24 mouse cellular contexts compared by ENCODE assay signal in genomic region chr8:114527648-114528221, GRCm38 (mm10).
DNase-seq lines count a peak whose midpoint lies in the region; ATAC-seq and TF ChIP-seq lines count a peak whose summit lies in the region.
"Had no signal": no experiment of that assay in that cellular context is flagged by ENCODE, and none has a peak within 500 bp of the region (broad histone marks: within the 10 kb centered on the region; RNA-seq: fewer than 3 reads in every experiment).

No protein-coding gene starts in this region.

- peak; percentile 62 for DNase-seq in forebrain, embryonic 14.5 days (ENCODE audit: low spot score)
- DNase-seq in forebrain, embryonic 11.5 days (ENCODE audit: low spot score) = no peak
- no peak for DNase-seq in lung, adult 2 months
- DNase-seq in retina, postnatal 1 day = peak; percentile 43
- no peak for DNase-seq in retina, embryonic 14.5 days (ENCODE audit: low spot score)
- DNase-seq in midbrain, postnatal 0 days (ENCODE audit: low spot score) = no peak
- no peak for DNase-seq in cerebellum, adult 9-11 months
- DNase-seq: adrenal gland, postnatal 14 days; cerebellum, adult 11 months; cerebellum, postnatal 25 days; gastrocnemius, adult 2 months; kidney, postnatal 4 days; layer of hippocampus, adult 9-11 months; liver, embryonic 13.5 days; right cerebral cortex, postnatal 14 days; spleen, adult 18-20 months had no signal

- TF ChIP-seq CTCF in lung, adult 2 months (IDR thresholded peaks at IDR 0.05; ENCODE audit: insufficient read depth, low read length) = no peak
- TF ChIP-seq CTCF in midbrain, postnatal 0 days (IDR thresholded peaks at IDR 0.05) = no peak

- TF ChIP-seq POLR2A in lung, adult 2 months (IDR thresholded peaks at IDR 0.05; ENCODE audit: borderline replicate concordance, extremely low read depth, low read depth, low read length) = no peak

- H3K27me3 ChIP-seq in forebrain, embryonic 14.5 days (replicated peaks; ENCODE audit: control insufficient read depth, insufficient read depth, low read length) = no peaks in the 10 kb centered on the region
- H3K27me3 ChIP-seq in forebrain, embryonic 11.5 days (ENCODE audit: control insufficient read depth, insufficient read depth, low read length) = no peaks in the 10 kb centered on the region
- H3K27me3 ChIP-seq in lung, embryonic 15.5 days = no peaks in the 10 kb centered on the region; the same call in 1 of the 2 replicates
- peaks cover 7% of the 10 kb centered on the region for H3K27me3 ChIP-seq in midbrain, postnatal 0 days (ENCODE audit: insufficient read depth, low read length)
- H3K27me3 ChIP-seq: kidney, embryonic 15.5 days; liver, embryonic 13.5 days had no signal

- no peaks in the 10 kb centered on the region for H3K36me3 ChIP-seq in forebrain, embryonic 14.5 days (ENCODE audit: control insufficient read depth, insufficient read depth, low read length)
- H3K36me3 ChIP-seq in forebrain, embryonic 11.5 days (ENCODE audit: control insufficient read depth, insufficient read depth, low read length) = no peaks in the 10 kb centered on the region
- H3K36me3 ChIP-seq in lung, embryonic 15.5 days = no peaks in the 10 kb centered on the region
- no peaks in the 10 kb centered on the region for H3K36me3 ChIP-seq in midbrain, postnatal 0 days (ENCODE audit: insufficient read depth, low read length)
- H3K36me3 ChIP-seq: embryonic facial prominence, embryonic 13.5 days; kidney, embryonic 15.5 days; liver, embryonic 13.5 days had no signal

- no peaks in the 10 kb centered on the region for H3K9me3 ChIP-seq in forebrain, embryonic 14.5 days (replicated peaks; ENCODE audit: control insufficient read depth, low read length)
- H3K9me3 ChIP-seq in forebrain, embryonic 11.5 days (ENCODE audit: control insufficient read depth, low read length) = no peaks in the 10 kb centered on the region
- H3K9me3 ChIP-seq in lung, embryonic 15.5 days = no peaks in the 10 kb centered on the region
- no peaks in the 10 kb centered on the region for H3K9me3 ChIP-seq in midbrain, postnatal 0 days (ENCODE audit: low read length)
- H3K9me3 ChIP-seq: embryonic facial prominence, embryonic 13.5 days; kidney, embryonic 15.5 days; liver, embryonic 13.5 days had no signal

- no peak overlapping the region for H3K9ac ChIP-seq in forebrain, embryonic 14.5 days (ENCODE audit: low read length)
- H3K9ac ChIP-seq in forebrain, embryonic 11.5 days (ENCODE audit: low read length) = no peak overlapping the region
- H3K9ac ChIP-seq in lung, embryonic 15.5 days = no peak overlapping the region
- 0 out of 2 replicates have a peak overlapping the region, but pooled peaks have one; percentile 8 for H3K9ac ChIP-seq in midbrain, postnatal 0 days (replicated peaks; ENCODE audit: low read length, poor library complexity, severe bottlenecking)
- H3K9ac ChIP-seq: embryonic facial prominence, embryonic 13.5 days; kidney, embryonic 15.5 days; liver, embryonic 13.5 days had no signal

- no peaks in the 10 kb centered on the region for H3K4me1 ChIP-seq in forebrain, embryonic 14.5 days (ENCODE audit: control insufficient read depth, insufficient read depth, low read length)
- 0 out of 2 replicates have a peak, but pooled peaks cover 2% of the 10 kb centered on the region for H3K4me1 ChIP-seq in forebrain, embryonic 11.5 days (replicated peaks; ENCODE audit: control insufficient read depth, insufficient read depth, low read length)
- peaks cover 34% of the 10 kb centered on the region for H3K4me1 ChIP-seq in lung, embryonic 15.5 days
- no peaks in the 10 kb centered on the region for H3K4me1 ChIP-seq in lung, adult 2 months (ENCODE audit: control insufficient read depth, insufficient read depth, low read length)
- H3K4me1 ChIP-seq in midbrain, postnatal 0 days (ENCODE audit: insufficient read depth, low read length) = peaks cover 3% of the 10 kb centered on the region; the same call in 1 of the 2 replicates
- H3K4me1 ChIP-seq: liver, embryonic 13.5 days had no signal

- H3K4me2 ChIP-seq in forebrain, embryonic 14.5 days (ENCODE audit: low read length) = no peak overlapping the region
- H3K4me2 ChIP-seq in forebrain, embryonic 11.5 days (ENCODE audit: low read depth, low read length, severe bottlenecking) = no peak overlapping the region
- H3K4me2 ChIP-seq in lung, embryonic 15.5 days = no peak overlapping the region
- no peak overlapping the region for H3K4me2 ChIP-seq in midbrain, postnatal 0 days (ENCODE audit: low read depth, low read length, poor library complexity, severe bottlenecking)
- H3K4me2 ChIP-seq: embryonic facial prominence, embryonic 13.5 days; kidney, embryonic 15.5 days; liver, embryonic 13.5 days had no signal

- no peak overlapping the region for H3K4me3 ChIP-seq in forebrain, embryonic 14.5 days (ENCODE audit: low read depth, low read length)
- no peak overlapping the region for H3K4me3 ChIP-seq in forebrain, embryonic 11.5 days (ENCODE audit: low read depth, low read length)
- H3K4me3 ChIP-seq in lung, embryonic 15.5 days = no peak overlapping the region
- H3K4me3 ChIP-seq in lung, adult 2 months (replicated peaks; ENCODE audit: extremely low read depth, low read depth, low read length) = no peak overlapping the region
- H3K4me3 ChIP-seq in midbrain, postnatal 0 days (ENCODE audit: low read depth, low read length) = no peak overlapping the region
- H3K4me3 ChIP-seq: embryonic facial prominence, embryonic 13.5 days; erythroblast, embryonic 14.5 days; gastrocnemius, adult 2 months; kidney, embryonic 15.5 days; left cerebral cortex, adult 2 months; liver, embryonic 13.5 days had no signal

- no peak overlapping the region for H3K27ac ChIP-seq in forebrain, embryonic 14.5 days (ENCODE audit: low read depth, low read length)
- no peak overlapping the region for H3K27ac ChIP-seq in forebrain, embryonic 11.5 days (ENCODE audit: low read depth, low read length)
- H3K27ac ChIP-seq in lung, embryonic 15.5 days = peak overlapping the region; percentile 83; the same call in 1 of the 2 replicates
- no peak overlapping the region for H3K27ac ChIP-seq in midbrain, postnatal 0 days (ENCODE audit: low read depth, low read length)
- H3K27ac ChIP-seq: embryonic facial prominence, embryonic 13.5 days; gastrocnemius, adult 2 months; kidney, embryonic 15.5 days; left cerebral cortex, adult 2 months; liver, embryonic 13.5 days; macrophage had no signal

- peak; percentile 26; the same call in 1 of the 2 replicates for ATAC-seq in forebrain, embryonic 14.5 days
- no peak for ATAC-seq in forebrain, embryonic 11.5 days (replicated peaks; ENCODE audit: low FRiP score)
- ATAC-seq in lung, embryonic 15.5 days (ENCODE audit: borderline replicate concordance, extremely low read depth, low FRiP score, low TSS enrichment) = peak; percentile 65; the same call in 1 of the 2 replicates
- ATAC-seq in midbrain, postnatal 0 days (ENCODE audit: low FRiP score) = no peak
- ATAC-seq: CD4-positive, CD25-positive, alpha-beta regulatory T cell, adult 4 months; intestine, postnatal 0 days had no signal

- WGBS in forebrain, embryonic 14.5 days = 29% methylated on average over 12 of the region's 12 CpGs
- WGBS in forebrain, embryonic 11.5 days = 52% methylated on average over 12 of the region's 12 CpGs
- 26% methylated on average over 12 of the region's 12 CpGs for WGBS in lung, embryonic 15.5 days
- 65% methylated on average over 12 of the region's 12 CpGs for WGBS in lung, adult 2 months
- 28% methylated on average over 12 of the region's 12 CpGs for WGBS in midbrain, postnatal 0 days

Comparison
In these comparisons a context has a peak if more than half of its experiments do, and no peak if none do; other contexts are left out.
1. ATAC-seq: peak in forebrain, embryonic 14.5 days (single experiment) and lung, embryonic 15.5 days (single experiment); none in forebrain, embryonic 11.5 days (single experiment) and midbrain, postnatal 0 days (single experiment).
2. DNase-seq: peak in forebrain, embryonic 14.5 days (single experiment) and retina, postnatal 1 day (single experiment); none in forebrain, embryonic 11.5 days (single experiment), lung, adult 2 months (single experiment), retina, embryonic 14.5 days (single experiment), midbrain, postnatal 0 days (single experiment) and cerebellum, adult 9-11 months (single experiment).